Mouse (Mus musculus): ENCODE measurements at regions not wholly inside any gene's neighbourhood (a gene's known extent, or its start where the extent isn't known, plus 50 kb on each side); places are given as distances from the start of the nearest gene placed in this dataset.

DNA sequence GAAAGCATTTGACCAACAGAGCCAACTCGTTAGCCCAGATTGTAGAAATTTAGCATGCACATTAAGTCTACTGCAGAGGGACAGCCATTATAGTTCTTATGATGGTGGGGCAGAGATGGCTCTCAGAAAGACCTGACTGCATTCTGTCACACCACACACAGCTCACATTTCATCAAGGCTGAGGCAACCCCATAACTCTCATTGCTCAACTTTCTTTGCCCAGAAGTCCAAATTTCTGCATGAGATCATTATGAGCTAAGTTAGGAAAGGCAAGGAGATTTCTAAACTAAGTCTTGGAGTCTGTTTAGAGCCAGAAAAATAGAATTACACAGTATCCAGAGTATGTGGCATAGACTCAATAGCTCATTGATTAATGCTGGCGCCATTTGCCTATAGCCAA is 59.0 kb upstream of the Dusp10 start:
- DNase-seq (ENCODE audit: low read depth in 2 of 2, low spot score in 2 of 2), result no peak

DNA sequence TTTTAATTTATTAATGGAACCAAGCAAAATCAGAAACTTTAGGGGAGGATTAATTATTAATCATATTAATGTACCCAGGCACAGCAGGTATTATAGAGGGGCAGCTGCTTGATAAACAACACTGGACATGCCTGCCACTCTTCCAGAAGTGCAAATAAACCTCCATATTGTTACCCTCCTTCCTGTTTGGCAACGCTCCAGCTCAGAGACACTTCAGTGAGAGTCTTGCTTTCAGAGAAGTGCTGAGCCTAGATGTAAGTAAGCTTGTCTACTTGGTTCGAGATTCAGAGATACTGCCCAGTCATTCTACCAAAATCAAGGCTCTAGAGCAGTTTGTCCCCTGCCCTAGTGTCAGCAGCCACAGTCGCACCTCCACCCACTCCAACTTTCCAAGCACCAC is 56.7 kb upstream of the Dusp10 start:
- DNase-seq (ENCODE audit: low read depth in 2 of 2, low spot score in 2 of 2), result peak in 1 of 2 experiments; percentile 16

GRCm38 (mm10) chr1:183961383-183961782 is 51.7 kb upstream of the Dusp10 start:
- no peak for DNase-seq (ENCODE audit: low read depth in 2 of 2, low spot score in 2 of 2)

DNA sequence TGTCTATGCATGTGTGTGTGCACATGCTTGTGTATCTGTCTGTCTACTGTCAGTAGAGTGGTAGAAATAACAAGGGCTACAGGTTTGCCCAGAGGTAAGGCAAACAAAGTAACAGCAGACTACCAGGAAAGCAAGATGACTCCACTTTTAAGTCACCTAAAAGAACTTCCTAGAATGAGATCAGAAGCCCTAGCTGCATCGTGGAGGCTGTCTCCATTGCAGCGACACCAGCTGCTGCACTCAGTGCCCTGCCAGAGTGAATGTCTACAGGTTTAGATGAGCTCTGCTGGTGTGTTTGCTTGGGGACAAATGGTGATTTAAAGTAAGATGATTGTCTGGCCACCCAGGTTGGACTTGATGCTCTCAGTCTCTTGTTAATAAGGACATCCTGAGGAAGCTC is 50.6 kb upstream of the Dusp10 start:
- no peak for DNase-seq (ENCODE audit: low read depth in 2 of 2, low spot score in 2 of 2)

- DNase-seq (ENCODE audit: low read depth in 2 of 2, low spot score in 2 of 2), result no peak
These were observed 49.8 kb upstream of the Dusp10 start for GRCm38 (mm10) chr1:183963286-183963685.
